Mouse (Mus musculus): ENCODE measurements around the gene Iqcf1.

Gene Iqcf1

GRCm38 (mm10) chr9:106499667-106500066 is at the start of gene Iqcf1:
Gene Iqcf1, plus strand, starts transcription at chr9:106499967.
- DNase-seq (ENCODE audit: low spot score in 2 of 2): no peak

- DNase-seq (ENCODE audit: low spot score in 2 of 2): no peak
Observed at GRCm38 (mm10) chr9:106450661-106451060, 49.1 kb upstream of the Iqcf1 start.

DNA sequence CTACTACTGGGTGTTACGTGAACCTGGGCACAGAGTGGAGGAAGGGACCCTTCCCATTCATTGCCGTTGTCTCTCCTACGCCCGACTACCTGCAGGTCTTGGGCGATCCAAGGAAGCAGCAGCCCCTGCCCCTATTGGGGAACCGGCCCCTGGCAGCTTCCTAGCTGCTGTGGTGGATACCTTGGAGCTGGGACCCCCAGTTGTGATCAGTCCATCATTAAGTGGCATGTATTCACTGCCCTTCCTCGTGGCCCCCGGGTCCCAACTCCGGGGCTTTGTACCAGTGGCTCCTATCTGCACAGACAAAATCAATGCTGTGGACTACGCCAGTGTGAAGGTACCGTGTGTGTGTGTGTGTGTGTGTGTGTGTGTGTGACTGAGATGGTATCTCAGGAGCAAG is 48.5 kb upstream of the Iqcf1 start:
- DNase-seq (ENCODE audit: low spot score in 2 of 2): no peak

DNA sequence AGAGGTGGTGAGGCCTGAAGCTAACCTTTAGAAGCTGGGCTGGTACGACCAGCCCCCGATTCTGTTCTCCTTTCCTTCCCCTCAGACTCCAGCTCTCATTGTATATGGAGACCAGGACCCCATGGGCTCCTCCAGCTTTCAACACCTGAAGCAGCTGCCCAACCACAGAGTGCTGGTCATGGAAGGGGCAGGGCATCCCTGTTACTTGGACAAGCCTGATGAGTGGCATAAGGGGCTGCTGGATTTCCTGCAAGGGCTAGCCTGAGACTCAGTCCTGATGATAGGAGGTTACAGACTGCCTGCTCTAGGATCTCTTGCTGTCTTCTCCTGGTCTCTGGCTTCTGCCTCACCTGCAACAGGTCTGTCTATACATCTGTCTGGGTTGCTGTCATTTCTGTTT is 47.9 kb upstream of the Iqcf1 start:
- DNase-seq (ENCODE audit: low spot score in 2 of 2): no peak

DNA sequence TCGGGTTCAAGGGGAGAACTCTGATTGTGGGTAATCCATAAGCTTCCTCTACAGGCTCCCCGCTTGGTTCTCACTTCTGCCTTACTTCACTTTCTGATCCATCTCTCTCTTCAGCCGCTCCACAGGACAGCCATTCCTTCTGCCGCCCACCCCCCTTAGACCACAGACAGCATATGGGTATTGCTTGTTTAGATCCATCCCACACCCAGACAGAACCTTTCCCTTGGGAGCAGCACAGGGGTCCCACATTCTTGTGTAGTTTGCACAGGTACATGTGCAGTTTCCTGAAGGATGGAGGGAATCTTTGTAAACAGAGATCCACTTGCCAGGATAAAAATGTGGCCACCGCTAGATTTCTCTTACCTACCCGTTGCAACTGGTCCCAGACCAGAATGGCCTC is 47.4 kb upstream of the Iqcf1 start:
- DNase-seq (ENCODE audit: low spot score in 2 of 2): no peak

DNA sequence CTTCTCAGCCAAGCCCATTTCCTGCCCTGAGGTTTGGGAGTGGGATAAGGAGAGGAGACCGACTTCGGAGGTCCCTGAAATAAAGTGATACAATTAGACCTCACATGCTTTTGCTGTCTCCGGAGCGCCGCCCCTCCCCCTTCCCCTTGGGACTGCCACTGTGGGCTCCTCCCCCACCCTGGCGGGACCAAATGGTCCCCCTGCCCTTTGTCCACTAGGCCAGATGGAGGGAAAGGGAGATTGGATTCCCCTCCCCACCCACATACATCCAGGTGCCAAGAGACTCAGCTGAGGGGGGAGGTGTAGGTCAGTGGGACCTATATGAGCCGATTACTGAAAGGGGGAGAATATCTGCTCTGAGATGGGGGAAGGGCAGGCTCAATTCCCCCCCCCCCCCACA is 46.9 kb upstream of the Iqcf1 start:
- DNase-seq (ENCODE audit: low spot score in 2 of 2): no peak

DNA sequence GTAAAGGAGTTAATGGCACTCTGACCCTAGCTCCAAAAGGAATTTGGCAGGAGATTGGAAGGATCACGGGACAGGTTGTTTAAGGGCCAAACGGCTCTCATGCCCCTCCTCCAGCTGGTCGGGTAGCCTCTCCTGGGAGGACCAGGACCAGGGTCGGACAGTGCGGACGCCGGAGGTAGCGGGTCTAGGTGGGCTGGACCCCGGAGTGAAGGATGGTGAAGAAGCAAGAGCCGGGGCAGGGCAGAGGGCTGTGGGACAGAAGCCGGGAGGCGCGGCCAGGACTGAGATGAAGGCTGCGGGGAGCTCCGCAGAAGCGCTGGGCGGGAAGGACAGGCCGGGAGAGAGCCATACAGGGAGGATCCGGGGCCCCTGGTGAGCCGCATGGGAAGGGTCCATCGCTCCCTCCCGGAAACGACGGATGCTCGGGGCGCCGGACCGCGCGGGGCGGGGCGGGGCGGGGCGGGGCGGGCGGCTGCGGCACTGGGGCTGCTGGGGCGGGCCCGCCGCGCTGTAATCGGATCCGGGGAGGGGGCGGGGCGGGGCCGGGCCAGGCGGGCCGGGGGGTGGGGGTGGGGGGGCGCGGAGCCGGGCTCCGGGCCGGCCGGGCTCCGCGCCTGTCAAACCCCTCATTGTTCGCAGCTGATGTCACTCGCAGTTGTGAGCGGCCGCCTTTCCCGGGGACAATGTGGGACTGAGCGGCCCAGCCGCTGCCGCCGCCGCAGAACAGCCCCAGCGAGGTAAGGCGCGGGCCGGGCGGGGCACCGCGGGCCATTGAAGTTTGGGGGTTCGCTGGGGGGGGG is 46.3 kb upstream of the Iqcf1 start, which contains the start of gene Pcbp4:
Gene Pcbp4, plus strand, starts transcription at position 21 of the 800 bp plus-strand sequence.
- DNase-seq (ENCODE audit: low spot score in 2 of 2): peak in 1 of 2 experiments; percentile 11

DNA sequence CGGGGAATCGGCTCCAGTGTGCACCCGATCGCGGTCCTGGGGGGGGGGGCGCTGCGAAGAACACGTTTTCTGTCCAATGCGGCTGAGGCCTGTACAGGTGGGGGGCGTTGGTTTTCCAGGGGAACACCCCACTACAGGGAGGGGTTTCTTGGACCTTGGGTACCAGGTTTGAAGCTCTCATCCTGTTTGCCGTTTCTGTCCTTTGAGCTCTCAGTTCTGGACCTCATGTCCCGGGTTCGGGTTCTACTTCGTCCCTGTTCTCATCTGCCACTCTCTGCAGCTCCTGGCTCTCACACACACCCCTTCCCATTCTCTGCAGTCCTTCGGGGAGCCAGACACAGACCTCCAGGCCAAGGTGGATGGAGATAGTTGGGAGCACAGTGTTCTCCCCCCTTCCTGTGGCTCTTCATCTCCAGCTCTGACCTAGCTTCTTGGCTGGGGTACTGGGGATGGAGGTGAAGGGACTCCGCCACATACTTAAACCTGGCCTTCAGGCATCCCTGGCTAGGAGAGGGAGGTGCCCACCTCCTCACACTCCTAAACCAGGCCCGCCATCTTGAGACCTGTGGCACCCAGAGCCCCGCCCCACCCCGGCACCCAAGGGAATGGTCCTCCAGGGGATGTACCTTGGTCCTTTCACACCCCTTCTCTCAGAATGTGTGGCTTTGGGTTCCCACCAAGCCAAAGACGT is 45.6 kb upstream of the Iqcf1 start:
- DNase-seq (ENCODE audit: low spot score in 2 of 2): no peak

DNA sequence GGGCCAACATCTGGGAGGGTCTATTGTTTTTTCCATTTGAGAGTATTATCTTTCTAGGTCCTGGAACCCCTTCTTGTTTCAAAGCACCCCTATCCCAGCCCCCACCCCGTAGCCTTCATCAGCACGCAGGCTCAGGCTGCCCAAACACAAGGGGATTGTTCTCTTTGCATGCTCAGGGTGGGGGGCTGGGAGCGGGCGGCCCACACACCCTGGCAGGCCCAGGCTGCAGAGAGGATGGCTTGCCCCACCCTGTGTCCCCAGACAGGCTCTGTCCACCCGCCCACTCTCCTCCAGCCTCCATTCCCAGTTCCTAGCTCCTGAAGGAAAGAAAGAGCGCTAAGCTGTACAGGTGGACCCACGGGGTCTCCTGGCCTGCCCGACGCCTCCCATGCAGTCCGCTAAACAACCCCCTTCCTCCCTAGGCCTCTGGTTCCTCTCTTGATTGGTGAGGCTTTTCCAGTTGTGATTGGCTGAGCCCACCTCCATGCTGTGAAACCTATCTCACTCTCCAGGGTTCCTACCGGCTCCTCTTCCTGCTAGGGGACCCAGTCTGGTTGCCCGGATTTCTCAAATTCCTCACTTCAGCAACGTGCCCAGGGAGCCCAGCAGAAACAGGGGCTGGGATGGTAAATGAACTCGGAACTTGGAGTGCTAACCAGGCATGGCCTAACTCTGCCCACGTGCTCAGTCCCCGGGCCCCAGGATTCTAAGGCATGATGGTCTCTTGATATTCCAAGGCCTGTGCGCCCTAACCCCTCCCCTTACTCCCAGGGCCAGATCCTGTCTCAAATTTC is 44.7 kb upstream of the Iqcf1 start:
- DNase-seq (ENCODE audit: low spot score in 2 of 2): no peak

DNA sequence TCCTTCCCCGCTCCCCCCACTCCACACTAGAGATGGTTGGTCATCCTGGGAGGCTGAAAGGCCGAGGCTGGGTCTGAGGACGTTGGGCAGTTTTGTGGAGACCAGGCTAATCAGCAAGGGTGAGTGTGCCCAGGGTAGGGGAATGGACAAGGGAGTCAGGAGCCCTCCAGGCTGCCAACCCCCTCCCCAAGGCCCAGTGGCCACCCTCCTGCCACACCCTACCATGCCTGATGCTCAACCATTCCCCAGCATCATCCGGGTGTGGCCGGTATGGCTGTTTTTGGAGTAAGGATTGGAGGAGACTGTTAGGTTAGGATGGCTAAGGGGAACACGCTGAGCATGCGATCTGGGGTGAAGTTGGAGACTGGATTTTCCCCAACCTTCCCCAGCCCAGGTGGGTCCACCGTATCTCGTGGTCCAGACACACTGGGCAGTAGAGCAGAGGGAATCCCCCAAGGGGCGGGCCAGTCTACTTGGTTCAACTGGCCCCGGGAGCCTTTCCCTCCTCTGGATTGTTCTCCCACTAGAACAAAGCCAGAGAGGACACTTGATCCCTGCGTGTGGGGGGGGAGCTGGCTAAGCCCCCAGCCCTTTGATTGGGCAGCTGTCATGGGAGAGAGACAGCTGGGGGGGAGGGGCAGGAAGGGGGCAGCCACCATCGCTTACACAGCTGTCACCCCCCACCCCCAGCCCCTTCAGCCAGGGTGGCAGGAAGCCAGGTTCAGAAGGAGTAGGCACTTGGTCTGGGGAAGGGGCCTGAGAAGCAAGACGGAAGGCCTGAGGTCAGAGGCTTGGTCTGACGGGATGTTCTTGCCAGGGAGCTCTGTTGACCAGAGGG is 43.2 kb upstream of the Iqcf1 start:
- DNase-seq (ENCODE audit: low spot score in 2 of 2): no peak

GRCm38 (mm10) chr9:106457163-106457559 is 42.6 kb upstream of the Iqcf1 start:
- DNase-seq (ENCODE audit: low spot score in 2 of 2): no peak

DNA sequence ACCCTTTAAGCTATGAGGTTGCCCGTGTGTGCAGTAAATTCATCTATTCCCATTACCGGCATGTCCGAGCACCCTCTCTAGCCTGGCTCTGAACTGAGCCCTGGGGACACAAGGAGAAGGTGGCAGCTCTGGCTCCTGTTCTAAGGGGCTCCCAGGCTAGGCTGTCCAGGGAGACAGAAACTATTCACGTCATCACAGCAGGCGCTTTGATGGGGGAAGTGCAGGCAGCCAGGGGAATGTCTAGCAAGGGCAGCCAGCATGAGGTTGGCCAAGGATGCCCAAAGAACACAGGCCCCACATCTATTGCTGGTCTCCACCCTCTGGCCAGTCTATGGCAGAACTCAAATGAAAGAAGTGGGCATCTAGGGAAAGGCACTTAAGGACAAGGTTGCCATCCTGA is 41.8 kb upstream of the Iqcf1 start:
- DNase-seq (ENCODE audit: low spot score in 2 of 2): no peak

DNA sequence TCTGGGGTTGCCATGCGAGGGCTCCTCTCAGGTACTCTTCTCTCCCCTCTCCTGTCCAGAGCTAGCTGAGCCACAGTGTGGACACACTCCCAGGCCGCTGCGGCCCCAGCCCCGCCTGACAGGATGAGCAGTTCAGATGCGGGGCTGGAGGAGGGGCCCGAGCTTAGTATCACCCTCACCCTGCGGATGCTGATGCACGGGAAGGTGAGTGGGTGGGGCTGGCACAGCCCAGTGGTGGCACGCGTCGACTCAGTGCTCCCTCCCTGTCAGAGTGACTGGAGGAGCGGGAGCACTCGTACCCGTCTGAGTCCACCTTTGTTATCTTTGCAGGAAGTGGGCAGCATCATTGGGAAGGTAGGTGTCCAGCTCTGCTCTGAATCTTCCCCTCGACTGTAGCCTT is 39.8 kb upstream of the Iqcf1 start:
- DNase-seq (ENCODE audit: low spot score in 2 of 2): no peak

- no peak for DNase-seq (ENCODE audit: low spot score in 2 of 2)
Observed at GRCm38 (mm10) chr9:106460401-106461025, 39.3 kb upstream of the Iqcf1 start.

- no peak for DNase-seq (ENCODE audit: low spot score in 2 of 2)
Observed at GRCm38 (mm10) chr9:106461026-106461415, 38.7 kb upstream of the Iqcf1 start.

DNA sequence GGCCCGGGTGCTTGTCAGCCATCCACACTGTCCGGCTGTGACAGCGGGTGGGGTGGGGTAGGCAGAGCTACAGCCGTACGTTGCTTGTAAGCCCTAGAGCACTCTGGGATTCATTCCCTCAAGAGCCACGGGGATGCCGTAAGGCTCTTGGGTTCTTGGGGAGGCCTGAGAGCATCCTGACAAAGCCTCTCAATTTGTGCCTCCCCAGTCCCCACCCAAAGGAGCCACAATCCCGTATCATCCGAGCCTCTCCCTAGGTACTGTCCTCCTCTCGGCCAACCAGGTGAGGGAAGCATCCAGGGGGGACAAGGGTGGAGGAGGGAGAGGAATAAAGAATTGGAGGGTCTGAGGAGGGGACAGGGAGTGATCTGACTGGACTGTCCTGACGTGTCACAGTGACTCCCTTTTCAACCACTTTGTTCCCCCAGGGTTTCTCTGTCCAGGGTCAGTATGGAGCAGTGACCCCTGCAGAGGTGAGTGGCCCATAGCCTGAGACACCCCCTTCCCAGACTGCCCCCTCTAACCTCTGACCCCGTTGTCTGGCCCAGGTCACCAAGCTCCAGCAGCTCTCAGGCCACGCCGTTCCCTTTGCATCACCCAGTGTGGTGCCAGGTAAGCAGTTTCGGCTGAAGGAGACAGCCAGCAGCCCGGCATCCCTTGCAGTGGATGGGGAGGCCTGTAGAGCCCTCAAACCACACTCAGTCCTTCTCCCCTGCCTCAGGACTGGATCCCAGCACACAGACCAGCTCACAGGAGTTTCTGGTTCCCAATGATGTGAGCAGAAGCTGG is 37.9 kb upstream of the Iqcf1 start:
- DNase-seq (ENCODE audit: low spot score in 2 of 2): no peak

GRCm38 (mm10) chr9:106462430-106462800 is 37.4 kb upstream of the Iqcf1 start:
- DNase-seq (ENCODE audit: low spot score in 2 of 2): no peak

- no peak for DNase-seq (ENCODE audit: low spot score in 2 of 2)
Observed at GRCm38 (mm10) chr9:106463122-106464063, 36.4 kb upstream of the Iqcf1 start.
